Comparison of ENCODE assay signal across 8 mouse cellular contexts in genomic region chr13:6575920-6576509, GRCm38 (mm10). TPM values are rescaled to one million over a fixed set of nuclear protein-coding genes. Genes with fewer than 3 reads are reported as not detected.
DNase-seq lines count a peak whose midpoint lies in the region; ATAC-seq and TF ChIP-seq lines count a peak whose summit lies in the region.
"Had no signal": no experiment of that assay in that cellular context is flagged by ENCODE, and none has a peak within 500 bp of the region (broad histone marks: within the 10 kb centered on the region; RNA-seq: fewer than 3 reads in every experiment).

No protein-coding gene starts in this region.

- H3K4me1 ChIP-seq in midbrain, embryonic 13.5 days (replicated peaks), result no peaks in the 10 kb centered on the region
- H3K4me1 ChIP-seq: embryonic facial prominence, embryonic 12.5 days had no signal

- no peak for DNase-seq in layer of hippocampus, adult 2 months (ENCODE audit: low spot score in 2 of 2)
- no peak for DNase-seq in layer of hippocampus, postnatal 14 days (ENCODE audit: low spot score in 2 of 2)
- DNase-seq in ES-CJ7 (ENCODE audit: low read depth, low spot score), result peak; percentile 54
- DNase-seq in brain, embryonic 14.5 days (ENCODE audit: low read depth), result peak; percentile 21
- DNase-seq in urinary bladder, adult 18-20 months (ENCODE audit: low spot score in 2 of 2), result no peak
- no peak for DNase-seq in frontal cortex, adult 2 months (ENCODE audit: extremely low spot score in 1 of 2, low spot score in 1 of 2)

- H3K27me3 ChIP-seq in midbrain, embryonic 13.5 days, result no peaks in the 10 kb centered on the region
- H3K27me3 ChIP-seq: embryonic facial prominence, embryonic 12.5 days had no signal

- no peak overlapping the region for H3K4me2 ChIP-seq in midbrain, embryonic 13.5 days (replicated peaks)
- H3K4me2 ChIP-seq: embryonic facial prominence, embryonic 12.5 days had no signal

- no peak for TF ChIP-seq POLR2A in brain, embryonic 14.5 days (IDR thresholded peaks at IDR 0.05; ENCODE audit: borderline replicate concordance, extremely low read depth, insufficient read depth, insufficient read length, poor library complexity, severe bottlenecking)

- H3K36me3 ChIP-seq in midbrain, embryonic 13.5 days, result peaks cover 92% of the 10 kb centered on the region

- ATAC-seq in midbrain, embryonic 13.5 days, result 0 out of 2 replicates have a peak, but pooled peaks have one; percentile 24

- H3K9ac ChIP-seq in midbrain, embryonic 13.5 days (replicated peaks), result no peak overlapping the region
- H3K9ac ChIP-seq: embryonic facial prominence, embryonic 12.5 days had no signal

- H3K9me3 ChIP-seq in midbrain, embryonic 13.5 days, result no peaks in the 10 kb centered on the region
- H3K9me3 ChIP-seq: embryonic facial prominence, embryonic 12.5 days had no signal

- 97% methylated on average over 6 of the region's 6 CpGs for WGBS in midbrain, embryonic 13.5 days

- no peak overlapping the region for H3K4me3 ChIP-seq in layer of hippocampus, adult 2 months
- no peak overlapping the region for H3K4me3 ChIP-seq in midbrain, embryonic 13.5 days (replicated peaks)
- H3K4me3 ChIP-seq: embryonic facial prominence, embryonic 12.5 days had no signal

- H3K27ac ChIP-seq in layer of hippocampus, adult 2 months, result no peak overlapping the region
- H3K27ac ChIP-seq in midbrain, embryonic 13.5 days, result no peak overlapping the region
- H3K27ac ChIP-seq: embryonic facial prominence, embryonic 12.5 days had no signal

- peak; percentile 77 for TF ChIP-seq CTCF in layer of hippocampus, adult 2 months (conservative IDR thresholded peaks at IDR 0.05)
- peak; percentile 58; the same call in 1 of the 2 replicates for TF ChIP-seq CTCF in brain, embryonic 14.5 days (IDR thresholded peaks at IDR 0.05; ENCODE audit: borderline replicate concordance, extremely low read depth, insufficient read depth, insufficient read length)

RNA-seq across cellular contexts. Expression of gene Pitrm1, which starts 28.1 kb away (rescaled TPM):
- total RNA-seq in layer of hippocampus, adult 2 months (2021), result 10 to 100 TPM; 55.2 to 60.0 TPM
- 10 to 100 TPM; 49.7 to 51.1 TPM for total RNA-seq in layer of hippocampus, postnatal 14 days (2021)
- polyA plus RNA-seq in brain, embryonic 14.5 days (2012; rRNA removed), result 60.1 and 70.0 TPM in 2 replicates
- 46.9 and 50.6 TPM in 2 replicates for polyA plus RNA-seq in midbrain, embryonic 13.5 days (2015; fragmentation: Nextera tagmentation; extraction: Ambion mirVana)
- 44.7 and 49.0 TPM in 2 replicates for polyA plus RNA-seq in frontal cortex, adult 2 months (2012; rRNA removed)

Comparison
In these comparisons a context has a peak if more than half of its experiments do, and no peak if none do; other contexts are left out.
1. DNase-seq: peak in ES-CJ7 (single experiment) and brain, embryonic 14.5 days (single experiment); none in layer of hippocampus, adult 2 months (0 of 2), layer of hippocampus, postnatal 14 days (0 of 2), urinary bladder, adult 18-20 months (0 of 2) and frontal cortex, adult 2 months (0 of 2).